Mouse (Mus musculus): ENCODE results near the gene Prom2.

- peak; percentile 22; the same call in 1 of the 2 replicates for TF ChIP-seq CTCF (IDR thresholded peaks at IDR 0.05; ENCODE audit: extremely low read depth, insufficient read depth, low read length)
- TF ChIP-seq POLR2A (IDR thresholded peaks at IDR 0.05; ENCODE audit: extremely low read depth, insufficient read depth, low read length): no peak
These were observed 49.6 kb upstream of the Prom2 start for GRCm38 (mm10) chr2:127590840-127591239.

Data from cortical plate, adult 2 months (tissue).